Mouse (Mus musculus) myocyte (in vitro differentiated cells): Measurements from ENCODE around the gene Wipf2. TPM values are rescaled to one million over a fixed set of nuclear protein-coding genes. Genes with fewer than 3 reads are reported as not detected.

Experiments
- H3K27me3 ChIP-seq: one replicate; pipeline ENCODE4 v1.6.1; 2011; ENCODE audit not compliant: control insufficient read depth, insufficient read depth, insufficient read length
- H3K36me3 ChIP-seq: one replicate; pipeline ENCODE4 v1.6.1; 2011; ENCODE audit not compliant: control insufficient read depth, insufficient read depth
- H3K4me2 ChIP-seq: one replicate; pipeline ENCODE4 v1.6.1; 2011; ENCODE audit warnings: low read depth, control low read depth
- H3K4me3 ChIP-seq: one replicate; pipeline ENCODE4 v1.5.1; 2011; ENCODE audit warnings: mild to moderate bottlenecking, control low read depth, moderate library complexity
- H3K79me2 ChIP-seq: one replicate; pipeline ENCODE4 v1.6.1; 2011; ENCODE audit not compliant: control insufficient read depth, insufficient read depth
- H3ac ChIP-seq: one replicate; pipeline ENCODE4 v1.6.1; 2011; ENCODE audit not compliant: control insufficient read depth, insufficient read length
- CEBPB ChIP-seq: IDR thresholded peaks from 2 replicates; pipeline ENCODE4 v1.6.1; 2011; ENCODE audit warnings: mild to moderate bottlenecking, moderate library complexity; ENCODE audit not compliant: poor library complexity, insufficient read depth, severe bottlenecking
- E2F4 ChIP-seq: IDR thresholded peaks from one replicate; pipeline ENCODE4 v1.6.1; 2011; ENCODE audit warnings: mild to moderate bottlenecking, control low read depth, moderate library complexity; ENCODE audit not compliant: insufficient read depth
- MAX ChIP-seq: IDR thresholded peaks from one replicate; pipeline ENCODE4 v1.6.1; 2011; ENCODE audit warnings: low read depth, mild to moderate bottlenecking, control low read depth
- MYOD1 ChIP-seq, 3 experiments: IDR thresholded peaks; one replicate each; pipeline ENCODE4 v1.6.1; 2011; ENCODE audit warnings: control low read depth in 2 of 3, low read depth in 2 of 3, mild to moderate bottlenecking in 2 of 3, moderate library complexity in 1 of 3; ENCODE audit not compliant: insufficient read length in 2 of 3, control insufficient read depth in 1 of 3
- MYOG ChIP-seq, 3 experiments: IDR thresholded peaks; one replicate each; pipeline ENCODE4 v1.6.1; 2011; ENCODE audit warnings: control low read depth in 2 of 3, low read depth in 2 of 3, mild to moderate bottlenecking in 2 of 3; ENCODE audit not compliant: insufficient read length in 2 of 3, control insufficient read depth in 1 of 3, insufficient read depth in 1 of 3
- POLR2A ChIP-seq: IDR thresholded peaks from one replicate; pipeline ENCODE4 v1.6.1; 2011; ENCODE audit warnings: low read depth, mild to moderate bottlenecking, control low read depth, moderate library complexity; ENCODE audit not compliant: insufficient read length
- POLR2AphosphoS2 ChIP-seq: IDR thresholded peaks from one replicate; pipeline ENCODE4 v1.6.1; 2011; ENCODE audit warnings: low read depth, control low read depth; ENCODE audit not compliant: insufficient read length
- REST ChIP-seq: IDR thresholded peaks from one replicate; pipeline ENCODE4 v1.6.1; 2011; ENCODE audit warnings: mild to moderate bottlenecking, control low read depth, moderate library complexity; ENCODE audit not compliant: insufficient read depth, insufficient read length
- SRF ChIP-seq: IDR thresholded peaks from one replicate; pipeline ENCODE4 v1.6.1; 2011; ENCODE audit warnings: low read depth; ENCODE audit not compliant: control insufficient read depth, insufficient read length
- TCF12 ChIP-seq: IDR thresholded peaks from one replicate; pipeline ENCODE4 v1.6.1; 2011; ENCODE audit warnings: mild to moderate bottlenecking, control low read depth; ENCODE audit not compliant: poor library complexity, insufficient read depth, severe bottlenecking
- TCF3 ChIP-seq: IDR thresholded peaks from one replicate; pipeline ENCODE4 v1.6.1; 2011; ENCODE audit warnings: low read depth, control low read depth; ENCODE audit not compliant: insufficient read length
- USF1 ChIP-seq: IDR thresholded peaks from one replicate; pipeline ENCODE4 v1.6.1; 2011; ENCODE audit warnings: low read depth, mild to moderate bottlenecking, control low read depth, moderate library complexity
- polyA plus RNA-seq: library from polyadenylated mRNA; unstranded; fragments of >200 nt; fragmentation: generic; extraction: Trizol; gene quantifications from one replicate; pipeline ENCODE4 v1.2.1, GENCODE M21; 2012; ENCODE audit warnings: missing spikeins

Wipf2 gene
- polyA plus RNA-seq, 1 experiment: 5.3 TPM

DNA sequence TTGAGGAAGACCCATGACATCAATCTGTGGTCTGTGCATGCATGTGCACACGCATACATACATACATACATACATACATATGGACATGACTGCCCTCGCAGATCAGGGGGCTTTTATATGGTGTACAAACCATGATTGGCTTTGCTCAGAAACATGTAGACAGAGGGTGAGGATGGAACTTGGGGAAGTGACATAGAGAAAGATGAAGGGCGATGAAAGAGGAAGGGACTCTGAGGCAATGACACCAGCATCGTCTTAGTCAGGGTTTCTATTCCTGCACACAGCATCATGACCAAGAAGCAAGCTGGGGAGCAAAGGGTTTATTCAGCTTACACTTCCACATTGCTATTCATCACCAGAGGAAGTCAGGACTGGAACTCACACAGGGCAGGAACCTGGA, 25.6 kb downstream of the Wipf2 start:
- TF ChIP-seq TCF3 (no peak), TCF12 (no peak), SRF (no peak)
- H3K27me3 ChIP-seq: no peaks in the 10 kb centered on the region
- no peak overlapping the region for H3K4me2 ChIP-seq
- H3K36me3 ChIP-seq: peaks cover 34% of the 10 kb centered on the region
- no peak overlapping the region for H3K4me3 ChIP-seq
- no peak overlapping the region for H3ac ChIP-seq
- H3K79me2 ChIP-seq: no peaks in the 10 kb centered on the region

DNA sequence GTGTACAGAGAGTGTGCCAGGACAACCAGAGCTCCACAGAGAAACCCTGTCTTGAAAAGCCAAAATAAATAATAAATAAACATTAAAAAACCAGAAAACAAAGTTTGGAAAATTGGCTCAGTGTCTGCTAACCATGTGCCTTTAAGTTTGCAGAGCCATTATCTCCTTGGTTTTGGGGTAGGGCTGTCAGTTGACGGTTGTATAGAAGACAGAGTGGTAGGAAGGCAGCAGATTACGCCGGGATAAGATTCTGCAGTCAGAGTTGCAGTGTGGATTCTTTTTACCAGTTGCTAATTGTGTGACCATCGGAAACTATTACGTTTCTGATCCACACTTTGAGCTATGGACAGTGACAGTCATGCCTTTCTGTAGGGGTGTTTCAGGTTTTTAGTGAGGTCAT, 26.5 kb downstream of the Wipf2 start:
- no peak overlapping the region for H3K4me2 ChIP-seq
- TF ChIP-seq REST (no peak), SRF (no peak)
- H3K4me3 ChIP-seq: no peak overlapping the region
- H3K27me3 ChIP-seq: no peaks in the 10 kb centered on the region
- H3K79me2 ChIP-seq: no peaks in the 10 kb centered on the region
- H3K36me3 ChIP-seq: peaks cover 34% of the 10 kb centered on the region
- no peak overlapping the region for H3ac ChIP-seq

DNA sequence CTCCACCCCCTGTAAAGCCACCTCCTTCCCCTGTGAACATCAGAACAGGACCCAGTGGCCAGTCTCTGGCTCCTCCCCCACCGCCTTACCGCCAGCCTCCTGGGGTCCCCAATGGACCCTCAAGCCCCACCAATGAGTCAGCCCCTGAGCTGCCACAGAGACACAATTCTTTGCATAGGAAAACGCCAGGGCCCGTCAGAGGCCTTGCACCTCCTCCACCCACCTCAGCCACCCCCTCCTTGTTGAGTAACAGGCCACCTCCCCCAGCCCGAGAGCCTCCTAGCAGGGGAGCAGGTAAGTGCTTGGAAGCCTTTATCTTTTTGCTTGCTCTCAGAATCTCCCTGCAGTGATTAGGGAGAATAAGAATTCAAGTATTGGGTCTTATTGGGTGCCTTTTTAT, 29.0 kb downstream of the Wipf2 start:
- Histone ChIP-seq H3ac (no peak overlapping the region), H3K4me2 (no peak overlapping the region), H3K79me2 (no peaks in the 10 kb centered on the region), H3K4me3 (no peak overlapping the region), H3K36me3 (peaks cover 26% of the 10 kb centered on the region), H3K27me3 (no peaks in the 10 kb centered on the region)
- TF ChIP-seq TCF3 (no peak), CEBPB (no peak), E2F4 (no peak), SRF (no peak), MYOG (IDR thresholded peaks at IDR 0.05; ENCODE audit: control insufficient read depth in 1 of 3, insufficient read depth in 1 of 3, insufficient read length in 2 of 3, low read depth in 2 of 3) (no peak), TCF12 (no peak), POLR2A (no peak), MAX (no peak), MYOD1 (IDR thresholded peaks at IDR 0.05; ENCODE audit: control insufficient read depth in 1 of 3, insufficient read length in 2 of 3, low read depth in 2 of 3) (no peak), USF1 (no peak), POLR2AphosphoS2 (no peak), REST (no peak)

DNA sequence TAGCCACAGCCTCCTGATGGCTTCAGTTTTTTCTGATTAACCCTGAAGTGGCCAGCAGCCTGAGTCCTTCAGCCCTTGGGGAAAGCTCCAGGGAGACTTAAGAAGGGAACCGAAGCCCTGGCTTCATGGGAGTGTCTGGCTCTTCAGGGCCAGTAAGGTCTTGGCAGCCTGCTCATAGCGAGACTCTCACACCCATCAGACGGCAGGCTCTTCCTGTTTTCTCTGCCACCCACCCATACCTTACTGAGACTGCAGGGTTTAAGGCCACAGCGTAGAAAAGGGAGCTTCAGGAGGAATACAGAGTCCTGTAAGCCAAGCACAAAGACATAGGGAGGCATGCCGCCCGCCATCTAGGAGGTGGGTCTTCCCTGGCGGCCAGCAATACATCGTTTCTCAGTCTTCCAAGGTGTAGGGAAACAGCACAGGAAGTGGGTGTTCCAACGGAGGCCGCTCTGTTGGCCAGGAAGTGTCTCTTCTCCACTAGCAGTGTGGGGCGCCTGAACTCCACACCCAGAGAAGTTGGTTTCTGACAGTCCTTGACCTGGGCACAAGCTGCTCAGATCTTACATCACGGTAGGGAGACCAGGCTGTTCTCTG, 37.2 kb downstream of the Wipf2 start:
- TF ChIP-seq MYOG (IDR thresholded peaks at IDR 0.05; ENCODE audit: control insufficient read depth in 1 of 3, insufficient read depth in 1 of 3, insufficient read length in 2 of 3, low read depth in 2 of 3) (no peak), USF1 (no peak), REST (no peak), POLR2AphosphoS2 (no peak), POLR2A (no peak)
- H3K36me3 ChIP-seq: peaks cover 33% of the 10 kb centered on the region

DNA sequence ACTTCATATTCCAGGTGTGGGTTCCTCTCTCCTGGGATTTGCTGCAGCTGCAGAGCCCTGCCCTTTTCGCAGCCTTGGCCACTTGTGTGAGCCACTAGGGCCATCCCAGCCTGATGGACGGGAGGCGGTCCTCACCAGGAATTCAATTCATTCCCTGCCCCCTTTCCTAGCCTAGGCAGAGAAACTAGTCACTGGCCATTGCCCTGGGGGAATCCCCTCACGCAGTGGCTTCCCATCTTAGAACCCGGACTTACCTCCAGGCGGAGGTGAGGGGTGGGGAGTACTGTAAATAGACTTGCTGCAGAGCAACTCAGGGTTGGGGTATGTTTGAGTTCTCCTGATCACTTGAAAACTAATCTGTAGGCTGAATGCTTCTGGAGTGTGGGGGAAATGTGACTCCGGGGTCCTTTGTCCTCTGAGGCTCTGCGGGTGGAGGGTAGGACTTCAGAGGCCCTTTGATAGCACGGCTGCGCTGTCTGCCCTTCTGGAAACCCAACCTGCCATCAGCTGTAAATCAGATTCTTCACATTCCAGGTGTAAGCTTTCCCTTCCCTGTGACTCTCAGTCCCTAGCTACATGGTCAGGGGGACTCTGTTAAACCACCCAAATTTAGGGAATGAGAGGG, 39.3 kb downstream of the Wipf2 start:
- H3ac ChIP-seq: no peak overlapping the region
- TF ChIP-seq MAX (no peak), MYOG (IDR thresholded peaks at IDR 0.05; ENCODE audit: control insufficient read depth in 1 of 3, insufficient read depth in 1 of 3, insufficient read length in 2 of 3, low read depth in 2 of 3) (no peak), TCF3 (no peak), E2F4 (no peak), REST (no peak), TCF12 (no peak)
- H3K79me2 ChIP-seq: no peaks in the 10 kb centered on the region
- no peak overlapping the region for H3K4me3 ChIP-seq
- H3K4me2 ChIP-seq: no peak overlapping the region
- H3K27me3 ChIP-seq: no peaks in the 10 kb centered on the region
- H3K36me3 ChIP-seq: peaks cover 20% of the 10 kb centered on the region

More for the DNA sequence above, 37.2 kb downstream of the Wipf2 start:
- H3K27me3 ChIP-seq: no peaks in the 10 kb centered on the region
- no peak overlapping the region for H3K4me2 ChIP-seq
- H3K4me3 ChIP-seq: no peak overlapping the region
- no peaks in the 10 kb centered on the region for H3K79me2 ChIP-seq
- no peak overlapping the region for H3ac ChIP-seq

DNA sequence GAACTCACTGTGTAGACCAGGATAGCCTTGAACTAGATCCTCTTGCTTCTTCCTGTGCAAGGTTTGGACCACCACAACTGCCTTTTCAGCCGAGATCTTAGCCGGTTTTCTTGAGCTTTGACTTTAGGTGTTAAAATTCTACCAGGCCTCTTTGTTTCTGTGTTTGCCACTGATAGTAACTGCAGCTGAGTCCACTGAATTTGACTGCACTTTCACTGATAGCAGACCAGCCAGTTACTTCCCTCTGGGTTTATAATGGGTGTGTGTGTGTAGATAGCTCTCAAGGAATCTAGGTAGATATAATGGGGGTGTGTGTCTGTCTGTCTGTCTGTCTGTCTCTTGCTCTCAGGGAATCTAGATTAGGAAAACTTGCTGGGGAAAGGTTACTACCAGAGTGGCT, 41.1 kb downstream of the Wipf2 start:
- Histone ChIP-seq H3K4me3 (no peak overlapping the region), H3K4me2 (no peak overlapping the region), H3ac (no peak overlapping the region), H3K27me3 (no peaks in the 10 kb centered on the region), H3K36me3 (peaks cover 19% of the 10 kb centered on the region), H3K79me2 (peaks cover 14% of the 10 kb centered on the region)
- TF ChIP-seq TCF3: no peak
- no peak for TF ChIP-seq USF1
- no peak for TF ChIP-seq POLR2AphosphoS2
- TF ChIP-seq REST: no peak
- TF ChIP-seq MAX: no peak
- no peak for TF ChIP-seq SRF
- no peak for TF ChIP-seq CEBPB
- TF ChIP-seq TCF12: no peak
- no peak for TF ChIP-seq POLR2A
- TF ChIP-seq MYOG (IDR thresholded peaks at IDR 0.05; ENCODE audit: control insufficient read depth in 1 of 3, insufficient read depth in 1 of 3, insufficient read length in 2 of 3, low read depth in 2 of 3): no peak
- TF ChIP-seq MYOD1 (IDR thresholded peaks at IDR 0.05; ENCODE audit: control insufficient read depth in 1 of 3, insufficient read length in 2 of 3, low read depth in 2 of 3): no peak
- TF ChIP-seq E2F4: no peak
